Mouse (Mus musculus) heart, postnatal 10 days (tissue): ENCODE results near the gene Scnn1b. TPM values are rescaled to one million over a fixed set of nuclear protein-coding genes. Genes with fewer than 3 reads are reported as not detected.

Source experiments
- DNase-seq, 2 experiments: peaks; one replicate each; pipeline ENCODE4 v3.0.0; 2021
- intact Hi-C: fragments of 180-260 bp; cut with DNase I; formaldehyde crosslinking; loops from one replicate; pipeline ENCODE4 v1.15.1; 2025
- total RNA-seq, 2 experiments: library from RNA; stranded (reverse); gene quantifications; 2 replicates each; pipeline ENCODE4 v1.2.3; 2021

Gene Scnn1b
- total RNA-seq, 2 experiments from 2014 or later, result not detected

GRCm38 (mm10) chr7:121961913-121962570, 97.2 kb downstream of the Scnn1b start:
- intact Hi-C loops, result loop anchor here (2.0 kb wide), 1 partner anchor 63 kb away; no protein-coding TSS in a partner anchor

GRCm38 (mm10) chr7:121962571-121962959, 97.7 kb downstream of the Scnn1b start:
- no peak for DNase-seq
- intact Hi-C loops, result loop anchor here (2.0 kb wide), 1 partner anchor 64 kb away; no protein-coding TSS in a partner anchor

More at GRCm38 (mm10) chr7:121961913-121962570, 97.2 kb downstream of the Scnn1b start:
- no peak for DNase-seq

GRCm38 (mm10) chr7:121963883-121964398, 99.1 kb downstream of the Scnn1b start:
- intact Hi-C loops, result loop anchor here (1.0 to 2.0 kb wide), 2 partner anchors 65 to 230 kb away; partner anchors contain the start of gene Scnn1g
- DNase-seq, result peak; percentile 68 to 80

- intact Hi-C loops, result no loop called here
Measured at GRCm38 (mm10) chr7:121966169-121966568, 101.3 kb downstream of the Scnn1b start.

More at GRCm38 (mm10) chr7:121966169-121966568, 101.3 kb downstream of the Scnn1b start:
- DNase-seq, result no peak

Other genes starting within 250 kb of the Scnn1b start
- gene Usp31, start 157.8 kb upstream of the Scnn1b start, total RNA-seq, result 1 to 10 TPM; 7.2 to 8.9 TPM
- gene Scnn1g, start 130.6 kb upstream of the Scnn1b start, total RNA-seq, result not detected
- 10 to 100 TPM; 16.0 to 19.2 TPM for gene Cog7, start 116.7 kb downstream of the Scnn1b start, total RNA-seq
- 10 to 100 TPM; 42.1 TPM for gene Gga2, start 156.2 kb downstream of the Scnn1b start, total RNA-seq
- 10 to 100 TPM; 41.5 to 50.2 TPM for gene Ubfd1, start 202.1 kb downstream of the Scnn1b start, total RNA-seq
- gene Ears2, start 202.2 kb downstream of the Scnn1b start, total RNA-seq, result 10 to 100 TPM; 15.9 to 16.3 TPM
- 1,000 to 10,000 TPM; 1,393 to 1,403 TPM for gene Ndufab1, start 236.8 kb downstream of the Scnn1b start, total RNA-seq